Mouse (Mus musculus) right cerebral cortex, adult 2 months (tissue): ENCODE measurements at regions not wholly inside any gene's neighbourhood (a gene's known extent, or its start where the extent isn't known, plus 50 kb on each side); places are given as distances from the start of the nearest gene placed in this dataset.

Source experiments
- DNase-seq, 2 experiments: peaks; one replicate each; pipeline ENCODE4 v3.0.0; 2021 to 2022; ENCODE audit warnings: low spot score in 2 of 2

- DNase-seq = no peak
These were observed 202.5 kb downstream of the Arhgef10l start for GRCm38 (mm10) chr4:140463296-140463695.

GRCm38 (mm10) chr4:140461317-140461716 lies 204.5 kb downstream of the Arhgef10l start:
- peak; percentile 81 for DNase-seq

- DNase-seq = peak; percentile 84
These were observed 202.5 kb upstream of the Igsf21 start for GRCm38 (mm10) chr4:140449062-140449461.

GRCm38 (mm10) chr4:140446455-140446854 lies 199.9 kb upstream of the Igsf21 start:
- DNase-seq = no peak

- DNase-seq = no peak
These were observed 199.3 kb upstream of the Igsf21 start for GRCm38 (mm10) chr4:140445931-140446330.

GRCm38 (mm10) chr4:140443221-140443620 lies 196.6 kb upstream of the Igsf21 start:
- DNase-seq = no peak

GRCm38 (mm10) chr4:140441805-140442204 lies 195.2 kb upstream of the Igsf21 start:
- DNase-seq = no peak

- DNase-seq = no peak
These were observed 193.3 kb upstream of the Igsf21 start for GRCm38 (mm10) chr4:140439856-140440255.

GRCm38 (mm10) chr4:140436030-140436429 lies 189.4 kb upstream of the Igsf21 start:
- no peak for DNase-seq

GRCm38 (mm10) chr4:140433744-140434542 lies 187.4 kb upstream of the Igsf21 start:
- DNase-seq = no peak

GRCm38 (mm10) chr4:140432101-140432500 lies 185.5 kb upstream of the Igsf21 start:
- no peak for DNase-seq

GRCm38 (mm10) chr4:140427039-140427438 lies 180.5 kb upstream of the Igsf21 start:
- no peak for DNase-seq

GRCm38 (mm10) chr4:140423791-140424190 lies 177.2 kb upstream of the Igsf21 start:
- DNase-seq = peak; percentile 74 to 79

- DNase-seq = no peak
These were observed 175.5 kb upstream of the Igsf21 start for GRCm38 (mm10) chr4:140421926-140422585.

GRCm38 (mm10) chr4:140419720-140420412 lies 173.3 kb upstream of the Igsf21 start:
- DNase-seq = no peak

- peak; percentile 18 to 38 for DNase-seq
These were observed 165.8 kb upstream of the Igsf21 start for GRCm38 (mm10) chr4:140412312-140412930.

- no peak for DNase-seq
These were observed 161.9 kb upstream of the Igsf21 start for GRCm38 (mm10) chr4:140408446-140408845.

GRCm38 (mm10) chr4:140406913-140407312 lies 160.3 kb upstream of the Igsf21 start:
- no peak for DNase-seq

- DNase-seq = no peak
These were observed 159.7 kb upstream of the Igsf21 start for GRCm38 (mm10) chr4:140405993-140406881.

- DNase-seq = no peak
These were observed 158.8 kb upstream of the Igsf21 start for GRCm38 (mm10) chr4:140405427-140405826.

- DNase-seq = no peak
These were observed 156.5 kb upstream of the Igsf21 start for GRCm38 (mm10) chr4:140403128-140403527.
